Mouse (Mus musculus): ENCODE measurements around the gene 4931429L15Rik.

The 4931429L15Rik gene

DNA sequence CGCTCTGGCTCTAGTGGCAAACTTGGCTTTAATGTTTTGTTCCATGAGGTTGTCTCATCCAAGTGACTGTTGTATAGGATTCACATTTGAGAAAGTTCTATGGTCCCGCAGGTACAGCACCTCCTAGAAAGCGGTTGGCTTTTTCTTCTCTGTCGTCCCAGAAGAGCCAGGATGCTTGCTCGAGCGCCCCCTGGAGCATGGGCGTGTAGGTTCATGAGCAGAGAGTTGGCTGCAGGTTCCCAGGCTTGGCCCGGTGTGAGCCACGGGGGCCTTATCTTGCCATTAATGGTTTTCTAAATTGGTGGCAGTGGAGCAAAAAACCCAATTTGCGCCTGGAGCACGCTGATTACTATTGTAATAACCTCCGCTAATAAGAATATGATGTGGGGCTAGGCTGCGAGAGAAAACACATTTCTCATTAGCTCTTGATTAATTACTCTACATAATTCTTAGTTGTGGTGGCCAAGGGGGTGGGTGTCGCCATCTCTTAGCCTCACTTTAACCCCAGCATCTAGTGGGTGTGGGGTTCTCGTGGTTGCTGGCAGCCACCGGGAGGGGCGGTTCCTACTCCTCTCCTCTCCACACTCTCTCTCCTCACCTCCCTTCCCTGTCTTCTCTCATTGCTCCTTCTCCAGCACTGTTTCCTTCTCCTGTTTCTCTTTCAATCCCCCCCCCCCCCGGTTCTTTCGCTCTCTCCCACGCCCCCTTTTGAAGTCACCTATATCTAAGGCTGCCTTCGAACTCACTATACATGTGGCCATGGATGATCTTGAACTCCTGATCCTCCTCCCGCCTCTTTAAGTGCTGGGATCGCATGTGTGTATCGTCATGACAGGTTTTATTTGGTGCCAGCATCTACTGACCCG is 8.2 kb upstream of the 4931429L15Rik start:
- DNase-seq (ENCODE audit: low read depth, low spot score) = no peak

DNA sequence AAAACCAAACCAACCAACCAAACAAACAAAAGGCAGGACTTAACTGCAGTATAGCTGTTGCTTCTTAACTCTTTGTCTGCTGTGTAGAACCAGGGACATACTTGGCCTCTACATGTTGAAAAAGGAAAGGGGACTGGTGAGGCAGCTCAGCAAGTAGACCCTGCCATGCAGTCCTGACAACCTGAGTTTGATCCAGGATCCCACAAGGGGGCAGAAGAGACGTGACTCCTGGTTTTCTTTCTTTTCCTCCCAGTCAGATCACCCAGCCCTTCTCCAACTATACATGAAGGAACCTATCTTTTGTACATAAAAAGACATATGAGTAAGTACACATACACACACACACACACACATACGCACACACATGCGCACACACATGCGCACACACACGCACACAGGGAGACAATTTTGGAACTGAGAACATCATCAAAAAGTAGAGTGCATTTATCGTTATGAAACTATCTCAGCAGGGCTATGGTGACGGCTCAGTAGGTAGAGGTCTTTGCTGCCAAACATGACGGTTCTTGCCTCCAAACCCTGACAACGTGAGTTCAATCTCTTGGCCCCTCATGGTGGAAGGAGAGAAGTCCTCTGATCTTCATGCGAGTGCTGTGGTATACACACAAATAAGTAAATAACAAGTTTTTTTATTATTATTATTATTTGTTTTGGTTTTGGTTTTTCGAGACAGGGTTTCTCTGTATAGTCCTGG is 7.1 kb upstream of the 4931429L15Rik start:
- DNase-seq (ENCODE audit: low read depth, low spot score) = no peak

- DNase-seq (ENCODE audit: low read depth, low spot score) = no peak
Observed at GRCm38 (mm10) chr9:46320461-46320860, 675 bp upstream of the 4931429L15Rik start.

DNA sequence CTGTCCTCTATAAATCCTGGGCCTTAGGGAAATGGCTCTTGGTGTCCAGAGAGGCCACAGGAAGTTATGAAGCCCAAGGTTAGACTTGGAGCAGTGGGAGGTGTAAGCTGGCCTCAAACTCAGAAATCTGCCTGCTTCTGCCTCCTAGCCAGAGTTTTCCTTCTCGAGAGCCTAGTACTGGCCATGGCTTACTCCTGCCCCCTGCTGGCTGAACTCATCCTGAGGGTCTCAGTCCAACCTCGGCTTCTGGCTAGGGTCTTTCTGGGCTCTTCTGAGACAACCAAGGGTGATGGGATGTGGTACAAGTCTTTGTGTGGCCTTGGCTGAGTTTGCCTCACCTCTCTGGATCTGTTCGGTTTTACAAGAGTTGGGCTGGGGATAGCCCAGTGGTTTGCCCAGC is 1.8 kb downstream of the 4931429L15Rik start:
- no peak for DNase-seq (ENCODE audit: low read depth, low spot score)

DNA sequence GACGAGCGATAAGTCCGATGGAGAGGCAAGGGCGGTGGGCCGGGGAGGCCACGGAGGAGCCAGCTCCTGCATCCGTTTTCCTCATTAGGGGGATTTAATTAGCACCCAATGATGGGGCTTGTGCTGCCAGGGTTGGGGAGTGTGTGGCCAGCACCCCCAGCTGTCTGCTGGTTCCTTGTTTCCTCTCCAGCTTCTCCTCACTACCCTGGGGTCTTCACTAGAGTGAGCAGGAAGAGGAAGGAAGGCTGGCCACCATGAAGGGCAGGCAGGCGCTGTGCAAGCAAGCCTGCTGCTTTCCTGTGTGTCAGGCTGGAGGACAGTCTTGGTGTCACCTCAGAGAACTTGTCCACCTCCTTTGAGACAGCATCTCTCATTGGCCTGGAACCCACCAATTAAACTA is 2.9 kb downstream of the 4931429L15Rik start:
- no peak for DNase-seq (ENCODE audit: low read depth, low spot score)

GRCm38 (mm10) chr9:46316388-46316787 is 3.4 kb downstream of the 4931429L15Rik start:
- no peak for DNase-seq (ENCODE audit: low read depth, low spot score)

- no peak for DNase-seq (ENCODE audit: low read depth, low spot score)
Observed at GRCm38 (mm10) chr9:46315807-46316365, 3.9 kb downstream of the 4931429L15Rik start.

DNA sequence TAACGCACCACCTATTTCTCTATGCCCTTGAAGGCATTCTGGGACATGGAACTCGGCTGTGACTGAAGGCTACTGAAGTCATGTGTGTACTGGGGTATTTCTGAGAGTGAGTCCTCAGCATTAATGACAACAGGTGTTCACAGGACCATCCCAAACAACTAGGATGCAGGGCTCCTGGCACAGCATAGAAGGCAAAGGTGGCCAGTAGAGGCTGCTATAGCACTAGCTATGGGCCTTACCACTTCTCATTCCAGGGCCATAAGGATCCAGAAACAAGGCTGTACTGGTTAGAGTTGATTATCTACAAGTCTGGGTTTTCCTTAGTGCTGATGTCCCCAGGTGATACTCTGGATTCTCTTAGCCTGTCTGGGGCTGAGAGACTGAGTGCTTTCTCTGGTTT is 4.9 kb downstream of the 4931429L15Rik start:
- DNase-seq (ENCODE audit: low read depth, low spot score) = no peak

GRCm38 (mm10) chr9:46314507-46314906 is 5.3 kb downstream of the 4931429L15Rik start:
- DNase-seq (ENCODE audit: low read depth, low spot score) = no peak

GRCm38 (mm10) chr9:46309121-46309520 is 10.7 kb downstream of the 4931429L15Rik start:
- DNase-seq (ENCODE audit: low read depth, low spot score) = no peak

- DNase-seq (ENCODE audit: low read depth, low spot score) = no peak
Observed at GRCm38 (mm10) chr9:46302142-46302541, 17.6 kb downstream of the 4931429L15Rik start.

GRCm38 (mm10) chr9:46298381-46298780 is 21.4 kb downstream of the 4931429L15Rik start:
- no peak for DNase-seq (ENCODE audit: low read depth, low spot score)

- DNase-seq (ENCODE audit: low read depth, low spot score) = peak; percentile 78
Observed at GRCm38 (mm10) chr9:46282631-46283436, 37.0 kb downstream of the 4931429L15Rik start, which contains the start of gene Bud13. Gene Bud13, plus strand, starts transcription at chr9:46283008.

DNA sequence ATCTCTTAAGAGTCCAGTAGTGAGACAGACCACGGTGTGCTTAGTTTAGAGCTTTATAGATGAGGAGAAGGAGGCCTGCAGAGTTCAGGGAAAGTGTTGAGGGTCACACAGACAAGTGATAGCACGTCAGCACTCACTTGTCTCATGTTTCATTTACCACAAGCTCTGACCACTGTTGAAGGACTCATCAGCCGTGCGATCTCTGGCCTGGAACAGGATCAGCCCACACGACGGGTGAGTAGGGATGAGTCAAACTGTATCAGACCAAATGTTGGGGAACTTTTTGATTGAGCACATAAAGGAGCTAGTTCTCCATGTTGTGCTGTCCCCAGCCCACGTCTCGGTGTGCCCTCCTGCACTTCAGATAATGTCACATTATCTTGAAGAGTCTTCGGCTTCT is 45.3 kb downstream of the 4931429L15Rik start:
- DNase-seq (ENCODE audit: low read depth, low spot score) = no peak

GRCm38 (mm10) chr9:46272677-46273454 is 46.9 kb downstream of the 4931429L15Rik start, which contains the start of gene Zpr1:
Gene Zpr1, plus strand, starts transcription at chr9:46273064.
- peak; percentile 90 for DNase-seq (ENCODE audit: low read depth, low spot score)

DNA sequence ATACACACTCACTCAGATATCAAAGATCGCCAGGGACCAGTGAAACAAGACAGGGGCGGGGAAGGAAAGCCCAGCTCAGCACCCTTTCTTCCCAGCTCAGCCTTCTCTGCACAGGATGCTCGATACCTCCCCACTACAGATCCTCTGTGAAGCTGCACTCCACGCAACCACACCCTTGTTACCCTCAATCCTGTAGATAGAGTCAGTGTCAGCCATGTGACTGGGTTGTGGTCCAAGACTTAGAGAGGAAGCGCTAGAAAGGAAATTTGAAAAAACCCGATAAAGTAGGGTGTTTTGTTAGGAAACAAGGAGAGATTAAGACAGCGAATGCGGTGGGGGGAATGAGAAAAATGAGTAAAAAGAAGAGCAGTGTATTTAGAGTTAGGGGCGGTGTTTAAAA is 47.7 kb downstream of the 4931429L15Rik start:
- DNase-seq (ENCODE audit: low read depth, low spot score) = no peak

DNA sequence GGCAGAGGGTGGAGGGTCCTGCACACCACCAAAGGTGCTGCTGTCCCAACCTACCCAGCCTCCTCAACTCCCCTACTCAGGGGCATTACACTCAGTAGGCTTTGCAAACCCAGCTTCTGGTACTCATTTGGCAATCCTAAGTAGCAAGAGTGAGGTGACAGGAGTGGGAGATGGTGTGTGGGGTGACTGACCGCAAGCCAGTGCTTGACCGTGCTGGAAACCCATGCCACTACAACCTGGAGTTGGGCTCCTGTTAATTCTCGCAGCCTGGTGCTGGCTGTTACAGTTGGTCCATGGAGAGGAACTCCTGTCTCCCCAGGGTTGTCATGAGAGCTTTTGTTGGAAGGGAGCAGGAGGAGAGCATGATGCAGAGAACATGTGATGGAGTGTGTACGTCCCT is 49.0 kb downstream of the 4931429L15Rik start:
- DNase-seq (ENCODE audit: low read depth, low spot score) = no peak

DNA sequence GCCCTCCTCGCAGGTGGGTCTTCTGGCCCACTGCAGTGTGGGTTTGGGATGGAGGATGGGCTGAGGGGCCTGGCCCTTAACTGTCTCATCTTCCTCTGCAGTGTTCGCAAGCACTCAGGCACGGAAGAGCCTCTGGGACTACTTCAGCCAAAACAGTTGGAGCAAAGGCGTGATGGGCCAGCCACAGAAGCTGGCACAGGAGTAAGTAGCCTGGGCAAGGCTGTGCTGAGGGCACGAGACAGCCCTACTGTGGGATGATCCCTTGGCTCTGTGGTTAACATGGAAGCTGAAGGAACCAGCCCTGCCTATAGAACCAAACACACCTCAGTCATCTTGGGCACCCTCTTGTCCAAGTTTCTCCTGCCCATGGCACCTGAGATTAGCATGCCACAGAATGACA is 50.7 kb downstream of the 4931429L15Rik start:
- no peak for DNase-seq (ENCODE audit: low read depth, low spot score)

- DNase-seq (ENCODE audit: low read depth, low spot score) = no peak
Observed at GRCm38 (mm10) chr9:46268343-46268873, 51.4 kb downstream of the 4931429L15Rik start, which contains the start of gene Apoa5. Gene Apoa5, plus strand, starts transcription at chr9:46268633.

- no peak for DNase-seq (ENCODE audit: low read depth, low spot score)
Observed at GRCm38 (mm10) chr9:46261131-46261530, 58.7 kb downstream of the 4931429L15Rik start.

All from brain, embryonic 18.5 days (tissue).